Comparison of ENCODE assay signal across 22 mouse cellular contexts in genomic region chr1:69357548-69357947, GRCm38 (mm10).
DNase-seq lines count a peak whose midpoint lies in the region; ATAC-seq lines count a peak whose summit lies in the region.
"Had no signal": no experiment of that assay in that cellular context is flagged by ENCODE, and none has a peak within 500 bp of the region (broad histone marks: within the 10 kb centered on the region; RNA-seq: fewer than 3 reads in every experiment).

No protein-coding gene starts in this region.

- 72% methylated on average over 7 of the region's 7 CpGs for WGBS in embryonic facial prominence, embryonic 14.5 days
- WGBS in embryonic facial prominence, embryonic 10.5 days = 89% methylated on average over 7 of the region's 7 CpGs
- 92% methylated on average over 7 of the region's 7 CpGs for WGBS in forebrain, embryonic 16.5 days

- H3K9ac ChIP-seq in embryonic facial prominence, embryonic 14.5 days (ENCODE audit: low read depth, low read length) = no peak overlapping the region
- no peak overlapping the region for H3K9ac ChIP-seq in forebrain, embryonic 16.5 days (replicated peaks; ENCODE audit: low read depth, low read length)
- H3K9ac ChIP-seq: embryonic facial prominence, embryonic 12.5 days; embryonic facial prominence, embryonic 15.5 days; forebrain, embryonic 12.5 days; forebrain, postnatal 0 days had no signal

- no peak overlapping the region for H3K27ac ChIP-seq in embryonic facial prominence, embryonic 14.5 days (replicated peaks; ENCODE audit: low read depth, low read length)
- H3K27ac ChIP-seq in embryonic facial prominence, embryonic 10.5 days (replicated peaks) = no peak overlapping the region
- H3K27ac ChIP-seq in forebrain, embryonic 16.5 days (ENCODE audit: low read length) = no peak overlapping the region
- H3K27ac ChIP-seq: embryonic facial prominence, embryonic 12.5 days; embryonic facial prominence, embryonic 15.5 days; forebrain, embryonic 10.5 days; forebrain, embryonic 12.5 days had no signal

- no peaks in the 10 kb centered on the region for H3K27me3 ChIP-seq in embryonic facial prominence, embryonic 14.5 days (replicated peaks; ENCODE audit: control insufficient read depth, insufficient read depth, low read length)
- no peaks in the 10 kb centered on the region for H3K27me3 ChIP-seq in embryonic facial prominence, embryonic 10.5 days (replicated peaks; ENCODE audit: low read depth, poor library complexity, severe bottlenecking)
- H3K27me3 ChIP-seq in forebrain, embryonic 16.5 days (replicated peaks; ENCODE audit: control insufficient read depth, insufficient read depth, low read length) = no peaks in the 10 kb centered on the region
- H3K27me3 ChIP-seq: embryonic facial prominence, embryonic 12.5 days; embryonic facial prominence, embryonic 15.5 days; forebrain, embryonic 12.5 days had no signal

- no peaks in the 10 kb centered on the region for H3K36me3 ChIP-seq in embryonic facial prominence, embryonic 14.5 days (ENCODE audit: control insufficient read depth, insufficient read depth, low read length)
- H3K36me3 ChIP-seq in embryonic facial prominence, embryonic 10.5 days (replicated peaks) = no peaks in the 10 kb centered on the region
- no peaks in the 10 kb centered on the region for H3K36me3 ChIP-seq in forebrain, embryonic 16.5 days (ENCODE audit: control insufficient read depth, insufficient read depth)
- H3K36me3 ChIP-seq: embryonic facial prominence, embryonic 12.5 days; embryonic facial prominence, embryonic 15.5 days; forebrain, embryonic 10.5 days; forebrain, embryonic 12.5 days had no signal

- no peak overlapping the region for H3K4me3 ChIP-seq in embryonic facial prominence, embryonic 14.5 days (ENCODE audit: low read depth, low read length)
- H3K4me3 ChIP-seq in embryonic facial prominence, embryonic 10.5 days = no peak overlapping the region
- no peak overlapping the region for H3K4me3 ChIP-seq in forebrain, embryonic 16.5 days (replicated peaks; ENCODE audit: low read length)
- H3K4me3 ChIP-seq: embryonic facial prominence, embryonic 12.5 days; embryonic facial prominence, embryonic 15.5 days; erythroblast, embryonic 14.5 days; forebrain, embryonic 10.5 days; forebrain, embryonic 12.5 days had no signal

- H3K4me1 ChIP-seq in embryonic facial prominence, embryonic 14.5 days (ENCODE audit: control insufficient read depth, insufficient read depth, low read length) = no peaks in the 10 kb centered on the region
- H3K4me1 ChIP-seq in embryonic facial prominence, embryonic 10.5 days = no peaks in the 10 kb centered on the region
- H3K4me1 ChIP-seq in forebrain, embryonic 16.5 days (replicated peaks; ENCODE audit: control insufficient read depth, insufficient read depth, low read length) = no peaks in the 10 kb centered on the region
- H3K4me1 ChIP-seq: embryonic facial prominence, embryonic 12.5 days; embryonic facial prominence, embryonic 15.5 days; forebrain, embryonic 10.5 days; forebrain, embryonic 12.5 days had no signal

- H3K9me3 ChIP-seq in embryonic facial prominence, embryonic 14.5 days (ENCODE audit: control insufficient read depth, low read length) = no peaks in the 10 kb centered on the region
- no peaks in the 10 kb centered on the region for H3K9me3 ChIP-seq in embryonic facial prominence, embryonic 10.5 days
- H3K9me3 ChIP-seq in forebrain, embryonic 16.5 days (ENCODE audit: control insufficient read depth, low read length) = no peaks in the 10 kb centered on the region
- H3K9me3 ChIP-seq: embryonic facial prominence, embryonic 12.5 days; embryonic facial prominence, embryonic 15.5 days; forebrain, embryonic 10.5 days; forebrain, embryonic 12.5 days had no signal

- ATAC-seq in embryonic facial prominence, embryonic 14.5 days (ENCODE audit: low read depth) = no peak
- ATAC-seq in granulocyte monocyte progenitor cell, adult 5-6 weeks (replicated peaks; ENCODE audit: poor library complexity, severe bottlenecking) = peak; percentile 68
- ATAC-seq in megakaryocyte progenitor cell, adult 5-6 weeks (replicated peaks; ENCODE audit: poor library complexity) = peak; percentile 85
- ATAC-seq in forebrain, embryonic 16.5 days = no peak
- ATAC-seq: forebrain, embryonic 14.5 days; forebrain, postnatal 0 days had no signal

- H3K4me2 ChIP-seq in embryonic facial prominence, embryonic 14.5 days (ENCODE audit: low read depth, low read length) = no peak overlapping the region
- no peak overlapping the region for H3K4me2 ChIP-seq in forebrain, embryonic 16.5 days (ENCODE audit: low read length)
- H3K4me2 ChIP-seq: embryonic facial prominence, embryonic 12.5 days; embryonic facial prominence, embryonic 15.5 days; forebrain, embryonic 12.5 days had no signal

- DNase-seq in embryonic facial prominence, embryonic 14.5 days (ENCODE audit: low spot score) = peak; percentile 17
- no peak for DNase-seq in embryonic facial prominence, embryonic 10.5 days (ENCODE audit: low spot score)
- DNase-seq in adrenal gland, adult 8-10 months = no peak
- DNase-seq: adrenal gland, adult 2 months; adrenal gland, postnatal 14 days; adrenal gland, postnatal 36 days; cerebellum, adult 11-12 months; cerebellum, adult 2 months; cerebellum, adult 9-10 months; cerebellum, postnatal 10 days; cerebellum, postnatal 25 days; embryo, embryonic 11 days; forebrain, postnatal 0 days had no signal

Comparison
In these comparisons a context has a peak if more than half of its experiments do, and no peak if none do; other contexts are left out.
1. ATAC-seq: peak in granulocyte monocyte progenitor cell, adult 5-6 weeks (single experiment) and megakaryocyte progenitor cell, adult 5-6 weeks (single experiment); none in embryonic facial prominence, embryonic 14.5 days (single experiment) and forebrain, embryonic 16.5 days (single experiment).